Mouse (Mus musculus) myocyte (in vitro differentiated cells): ENCODE measurements around the gene Mrpl43. TPM values are rescaled to one million over a fixed set of nuclear protein-coding genes. Genes with fewer than 3 reads are reported as not detected.

ENCODE experiments used
- H3K27me3 ChIP-seq: one replicate; pipeline ENCODE4 v1.6.1; 2011; ENCODE audit not compliant: control insufficient read depth, insufficient read depth, insufficient read length
- H3K36me3 ChIP-seq: one replicate; pipeline ENCODE4 v1.6.1; 2011; ENCODE audit not compliant: control insufficient read depth, insufficient read depth
- H3K4me2 ChIP-seq: one replicate; pipeline ENCODE4 v1.6.1; 2011; ENCODE audit warnings: low read depth, control low read depth
- H3K4me3 ChIP-seq: one replicate; pipeline ENCODE4 v1.5.1; 2011; ENCODE audit warnings: mild to moderate bottlenecking, control low read depth, moderate library complexity
- H3K79me2 ChIP-seq: one replicate; pipeline ENCODE4 v1.6.1; 2011; ENCODE audit not compliant: control insufficient read depth, insufficient read depth
- H3ac ChIP-seq: one replicate; pipeline ENCODE4 v1.6.1; 2011; ENCODE audit not compliant: control insufficient read depth, insufficient read length
- CEBPB ChIP-seq: IDR thresholded peaks from 2 replicates; pipeline ENCODE4 v1.6.1; 2011; ENCODE audit warnings: mild to moderate bottlenecking, moderate library complexity; ENCODE audit not compliant: poor library complexity, insufficient read depth, severe bottlenecking
- E2F4 ChIP-seq: IDR thresholded peaks from one replicate; pipeline ENCODE4 v1.6.1; 2011; ENCODE audit warnings: mild to moderate bottlenecking, control low read depth, moderate library complexity; ENCODE audit not compliant: insufficient read depth
- MAX ChIP-seq: IDR thresholded peaks from one replicate; pipeline ENCODE4 v1.6.1; 2011; ENCODE audit warnings: low read depth, mild to moderate bottlenecking, control low read depth
- MYOD1 ChIP-seq, 3 experiments: IDR thresholded peaks; one replicate each; pipeline ENCODE4 v1.6.1; 2011; ENCODE audit warnings: control low read depth in 2 of 3, low read depth in 2 of 3, mild to moderate bottlenecking in 2 of 3, moderate library complexity in 1 of 3; ENCODE audit not compliant: insufficient read length in 2 of 3, control insufficient read depth in 1 of 3
- MYOG ChIP-seq, 3 experiments: IDR thresholded peaks; one replicate each; pipeline ENCODE4 v1.6.1; 2011; ENCODE audit warnings: control low read depth in 2 of 3, low read depth in 2 of 3, mild to moderate bottlenecking in 2 of 3; ENCODE audit not compliant: insufficient read length in 2 of 3, control insufficient read depth in 1 of 3, insufficient read depth in 1 of 3
- POLR2A ChIP-seq: IDR thresholded peaks from one replicate; pipeline ENCODE4 v1.6.1; 2011; ENCODE audit warnings: low read depth, mild to moderate bottlenecking, control low read depth, moderate library complexity; ENCODE audit not compliant: insufficient read length
- POLR2AphosphoS2 ChIP-seq: IDR thresholded peaks from one replicate; pipeline ENCODE4 v1.6.1; 2011; ENCODE audit warnings: low read depth, control low read depth; ENCODE audit not compliant: insufficient read length
- REST ChIP-seq: IDR thresholded peaks from one replicate; pipeline ENCODE4 v1.6.1; 2011; ENCODE audit warnings: mild to moderate bottlenecking, control low read depth, moderate library complexity; ENCODE audit not compliant: insufficient read depth, insufficient read length
- SRF ChIP-seq: IDR thresholded peaks from one replicate; pipeline ENCODE4 v1.6.1; 2011; ENCODE audit warnings: low read depth; ENCODE audit not compliant: control insufficient read depth, insufficient read length
- TCF12 ChIP-seq: IDR thresholded peaks from one replicate; pipeline ENCODE4 v1.6.1; 2011; ENCODE audit warnings: mild to moderate bottlenecking, control low read depth; ENCODE audit not compliant: poor library complexity, insufficient read depth, severe bottlenecking
- TCF3 ChIP-seq: IDR thresholded peaks from one replicate; pipeline ENCODE4 v1.6.1; 2011; ENCODE audit warnings: low read depth, control low read depth; ENCODE audit not compliant: insufficient read length
- USF1 ChIP-seq: IDR thresholded peaks from one replicate; pipeline ENCODE4 v1.6.1; 2011; ENCODE audit warnings: low read depth, mild to moderate bottlenecking, control low read depth, moderate library complexity
- polyA plus RNA-seq: library from polyadenylated mRNA; unstranded; fragments of >200 nt; fragmentation: generic; extraction: Trizol; gene quantifications from one replicate; pipeline ENCODE4 v1.2.1, GENCODE M21; 2012; ENCODE audit warnings: missing spikeins

The Mrpl43 gene
- polyA plus RNA-seq, 1 experiment: 81.3 TPM

DNA sequence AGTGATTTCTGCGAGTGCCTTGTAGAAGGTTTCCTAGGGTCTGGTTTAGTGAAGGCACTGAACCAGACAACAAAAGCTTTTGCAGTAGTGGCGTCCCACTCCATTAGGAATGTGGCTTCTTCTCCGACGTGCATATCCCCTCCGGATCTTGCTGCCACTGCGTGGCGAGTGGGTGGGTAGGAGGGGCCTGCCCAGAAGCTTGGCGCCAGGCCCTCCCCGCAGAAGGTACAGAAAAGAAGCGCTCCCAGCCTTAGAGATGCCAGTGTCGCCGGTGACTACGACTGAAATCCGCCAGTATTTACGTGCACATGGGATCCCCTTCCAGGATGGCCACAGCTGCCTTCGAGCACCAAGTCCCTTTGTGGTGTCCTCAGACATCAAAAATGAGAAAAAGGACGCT lies 779 bp upstream of the Mrpl43 start:
- H3K4me2 ChIP-seq: peak overlapping the region; percentile 95
- H3K36me3 ChIP-seq: no peaks in the 10 kb centered on the region
- peaks cover 22% of the 10 kb centered on the region for H3K79me2 ChIP-seq
- peak overlapping the region; percentile 97 for H3K4me3 ChIP-seq
- no peaks in the 10 kb centered on the region for H3K27me3 ChIP-seq
- TF ChIP-seq MAX (no peak), MYOD1 (IDR thresholded peaks at IDR 0.05; ENCODE audit: control insufficient read depth in 1 of 3, insufficient read length in 2 of 3, low read depth in 2 of 3) (no peak), TCF3 (no peak), SRF (no peak), POLR2A (no peak), MYOG (IDR thresholded peaks at IDR 0.05; ENCODE audit: control insufficient read depth in 1 of 3, insufficient read depth in 1 of 3, insufficient read length in 2 of 3, low read depth in 2 of 3) (no peak), E2F4 (no peak), USF1 (no peak), REST (no peak), POLR2AphosphoS2 (no peak), TCF12 (no peak), CEBPB (no peak)
- H3ac ChIP-seq: peak overlapping the region; percentile 87

DNA sequence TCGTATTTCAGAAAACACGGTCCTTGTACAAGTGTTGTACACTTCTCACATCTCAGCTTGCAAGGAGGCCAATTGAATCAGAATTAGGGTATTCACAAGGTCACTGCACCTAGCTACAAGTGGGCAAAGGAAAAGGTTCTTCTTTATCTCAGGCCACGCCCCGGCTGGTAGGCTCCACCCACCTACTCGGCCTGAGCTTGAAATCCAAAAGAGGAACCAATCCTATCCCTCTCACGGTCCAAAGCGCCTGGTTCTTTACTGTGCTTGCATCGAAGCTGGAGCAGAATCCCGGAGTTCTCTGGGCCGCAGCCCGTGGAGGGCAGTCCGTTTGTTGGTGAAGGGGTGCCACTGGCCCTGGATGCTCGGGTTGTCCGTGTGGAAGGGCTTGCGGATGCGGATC lies 798 bp downstream of the Mrpl43 start, which contains the start of gene Twnk:
TSS of gene Twnk (plus strand) at position 220 of the 400 bp plus-strand sequence.
- no peaks in the 10 kb centered on the region for H3K36me3 ChIP-seq
- no peak for TF ChIP-seq E2F4
- TF ChIP-seq CEBPB: no peak
- TF ChIP-seq REST: no peak
- peak within 1 kb of the TSS; percentile 95 for H3K4me2 ChIP-seq
- peaks cover 22% of the 10 kb centered on the region for H3K79me2 ChIP-seq
- H3K27me3 ChIP-seq: no peaks in the 10 kb centered on the region
- H3K4me3 ChIP-seq: peak within 1 kb of the TSS; percentile 97
- peak within 1 kb of the TSS; percentile 87 for H3ac ChIP-seq

DNA sequence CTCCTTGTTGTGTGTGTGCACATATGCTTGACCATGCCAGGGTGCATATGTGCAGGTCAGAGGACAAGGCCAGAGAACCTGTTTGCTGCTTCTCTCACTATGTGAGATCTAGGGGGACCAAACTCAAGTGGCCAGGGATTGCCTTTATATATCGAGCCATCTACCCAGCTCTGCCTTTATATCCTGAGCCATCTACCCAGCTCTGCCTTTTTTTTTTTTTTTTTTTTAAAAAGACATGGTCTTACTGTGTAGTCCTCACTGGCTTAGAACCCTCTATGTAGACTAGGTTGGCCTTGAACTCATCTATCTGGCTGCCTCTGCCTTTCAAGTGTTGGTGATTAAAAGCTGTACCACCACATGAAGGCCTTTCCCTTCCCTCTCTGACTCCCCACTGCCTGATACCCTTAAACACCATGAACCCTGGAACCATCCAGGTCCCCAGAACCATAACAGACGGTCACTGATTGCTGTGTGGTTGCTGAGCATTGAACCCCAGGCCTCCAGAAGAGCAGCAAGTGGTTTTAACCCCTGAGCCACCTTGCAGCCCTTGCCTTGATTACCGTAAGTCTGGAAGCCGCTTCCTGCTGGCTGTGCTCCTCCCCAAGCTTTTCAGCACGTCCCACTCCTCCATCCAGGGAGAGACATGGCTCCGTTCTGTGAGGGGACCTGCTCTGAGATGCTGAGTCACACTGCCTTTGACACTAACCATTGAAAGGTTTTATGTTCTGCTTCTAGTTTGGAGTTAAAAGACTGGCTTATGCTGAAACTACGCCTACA lies 2.3 kb downstream of the Mrpl43 start:
- no peak overlapping the region for H3K4me3 ChIP-seq
- no peaks in the 10 kb centered on the region for H3K27me3 ChIP-seq
- no peaks in the 10 kb centered on the region for H3K36me3 ChIP-seq
- no peak overlapping the region for H3ac ChIP-seq
- H3K4me2 ChIP-seq: no peak overlapping the region
- H3K79me2 ChIP-seq: peaks cover 22% of the 10 kb centered on the region
- peak; percentile 10 for TF ChIP-seq POLR2AphosphoS2
- TF ChIP-seq CEBPB: no peak

DNA sequence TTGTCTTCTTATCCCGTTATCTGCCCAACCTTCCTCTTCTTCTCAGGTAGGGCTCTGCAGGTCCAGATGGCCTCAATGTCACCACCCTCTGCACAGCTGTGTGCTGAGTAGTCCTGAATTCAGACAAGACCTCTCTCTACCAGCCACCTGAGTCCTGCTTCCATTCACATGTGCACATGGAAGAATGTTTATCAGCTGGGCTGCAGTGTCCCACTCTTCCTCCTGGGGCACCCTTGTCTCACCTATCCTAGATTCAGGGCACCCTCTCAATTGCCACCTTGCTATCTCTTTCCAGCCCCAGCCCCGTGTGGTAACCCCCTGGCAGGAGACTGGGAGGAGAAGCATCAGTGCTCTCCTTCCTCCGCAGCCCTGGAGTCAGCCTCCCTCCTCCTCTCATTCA lies 3.9 kb downstream of the Mrpl43 start:
- TF ChIP-seq SRF (no peak), TCF3 (no peak), MAX (no peak), POLR2A (no peak), CEBPB (no peak), MYOD1 (IDR thresholded peaks at IDR 0.05; ENCODE audit: control insufficient read depth in 1 of 3, insufficient read length in 2 of 3, low read depth in 2 of 3) (no peak), E2F4 (no peak), USF1 (no peak), POLR2AphosphoS2 (no peak), MYOG (IDR thresholded peaks at IDR 0.05; ENCODE audit: control insufficient read depth in 1 of 3, insufficient read depth in 1 of 3, insufficient read length in 2 of 3, low read depth in 2 of 3) (no peak), TCF12 (no peak)
- H3ac ChIP-seq: no peak overlapping the region
- no peaks in the 10 kb centered on the region for H3K27me3 ChIP-seq
- H3K4me3 ChIP-seq: no peak overlapping the region
- no peaks in the 10 kb centered on the region for H3K36me3 ChIP-seq
- no peak overlapping the region for H3K4me2 ChIP-seq
- peaks cover 14% of the 10 kb centered on the region for H3K79me2 ChIP-seq

DNA sequence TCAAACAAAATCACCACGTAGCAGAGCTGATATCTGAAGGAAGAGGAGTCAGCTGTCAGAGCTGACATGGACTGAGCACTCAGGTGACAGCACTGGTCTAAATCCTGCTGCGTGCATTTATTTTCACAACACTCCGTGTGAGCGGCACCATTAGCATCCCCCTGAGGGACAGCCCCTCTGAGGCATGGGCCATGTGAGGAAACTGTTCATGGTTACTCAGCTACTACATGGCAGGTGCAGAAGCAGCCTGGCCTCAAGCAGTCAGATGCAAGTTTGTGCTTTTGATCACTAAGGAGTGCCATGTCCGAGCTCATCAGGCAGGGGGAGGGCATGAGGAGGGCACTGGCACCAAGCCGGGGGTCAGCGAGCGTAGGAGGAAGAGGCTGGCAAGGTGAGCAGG lies 6.6 kb downstream of the Mrpl43 start:
- Histone ChIP-seq H3K4me3 (no peak overlapping the region), H3ac (no peak overlapping the region), H3K4me2 (no peak overlapping the region), H3K27me3 (no peaks in the 10 kb centered on the region), H3K79me2 (no peaks in the 10 kb centered on the region), H3K36me3 (no peaks in the 10 kb centered on the region)
- TF ChIP-seq MAX (no peak), POLR2A (no peak), TCF12 (no peak)

DNA sequence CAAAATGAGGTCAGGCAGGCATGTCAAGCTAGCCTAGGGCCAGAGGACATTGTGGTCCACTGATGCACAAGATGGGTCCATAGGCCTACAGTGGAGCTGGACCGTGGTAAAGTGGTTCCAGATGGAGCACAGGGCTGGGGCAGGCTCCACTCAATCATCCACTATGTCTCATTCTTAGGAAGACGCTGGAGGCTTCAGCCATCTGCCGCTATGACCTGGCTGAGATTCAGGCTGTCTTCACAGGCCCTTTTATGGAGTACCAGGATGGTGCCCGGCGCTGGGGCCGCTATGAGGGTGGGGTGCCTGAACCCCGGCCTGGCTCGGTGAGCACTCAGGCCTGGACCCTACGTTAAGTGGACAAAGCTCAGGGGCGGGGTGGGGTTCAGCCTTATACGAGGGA lies 8.5 kb downstream of the Mrpl43 start:
- Histone ChIP-seq H3K36me3 (no peaks in the 10 kb centered on the region), H3K4me2 (no peak overlapping the region), H3ac (no peak overlapping the region), H3K79me2 (no peaks in the 10 kb centered on the region), H3K4me3 (no peak overlapping the region), H3K27me3 (no peaks in the 10 kb centered on the region)
- no peak for TF ChIP-seq SRF
- no peak for TF ChIP-seq TCF3
- no peak for TF ChIP-seq USF1
- no peak for TF ChIP-seq POLR2A
- no peak for TF ChIP-seq MYOD1 (IDR thresholded peaks at IDR 0.05; ENCODE audit: control insufficient read depth in 1 of 3, insufficient read length in 2 of 3, low read depth in 2 of 3)
- TF ChIP-seq E2F4: no peak
- no peak for TF ChIP-seq MAX
- TF ChIP-seq REST: no peak
- no peak for TF ChIP-seq POLR2AphosphoS2
- TF ChIP-seq MYOG (IDR thresholded peaks at IDR 0.05; ENCODE audit: control insufficient read depth in 1 of 3, insufficient read depth in 1 of 3, insufficient read length in 2 of 3, low read depth in 2 of 3): no peak
- TF ChIP-seq CEBPB: no peak
- no peak for TF ChIP-seq TCF12
